In genomic region chr10:111381689-111382088, GRCm38 (mm10) we compare ENCODE assay signal across 7 mouse cellular contexts.
DNase-seq lines count a peak whose midpoint lies in the region; ATAC-seq and TF ChIP-seq lines count a peak whose summit lies in the region.

No protein-coding gene starts in this region.

- no peaks in the 10 kb centered on the region for H3K27me3 ChIP-seq in forebrain, embryonic 12.5 days
- no peaks in the 10 kb centered on the region for H3K27me3 ChIP-seq in hindbrain, postnatal 0 days (ENCODE audit: insufficient read depth, low read length)
- no peaks in the 10 kb centered on the region for H3K27me3 ChIP-seq in neural tube, embryonic 14.5 days (ENCODE audit: control insufficient read depth, insufficient read depth, low read length)

- WGBS in forebrain, embryonic 12.5 days: 70% methylated on average over 15 of the region's 15 CpGs
- 61% methylated on average over 15 of the region's 15 CpGs for WGBS in hindbrain, postnatal 0 days
- WGBS in neural tube, embryonic 14.5 days: 66% methylated on average over 15 of the region's 15 CpGs

- peak; percentile 67 for DNase-seq in retina, postnatal 1 day
- DNase-seq in retina, embryonic 14.5 days (ENCODE audit: low spot score): no peak
- peak; percentile 62 for DNase-seq in hindbrain, postnatal 0 days (ENCODE audit: low spot score)
- no peak for DNase-seq in kidney, postnatal 36 days

- no peak for TF ChIP-seq CTCF in hindbrain, postnatal 0 days (IDR thresholded peaks at IDR 0.05; ENCODE audit: low read depth)

- peak; percentile 67 for ATAC-seq in forebrain, embryonic 12.5 days (ENCODE audit: low FRiP score)
- peak; percentile 76 for ATAC-seq in hindbrain, postnatal 0 days
- ATAC-seq in neural tube, embryonic 14.5 days (ENCODE audit: low read depth): peak; percentile 44; the same call in 1 of the 2 replicates
- no peak for ATAC-seq in erythroblast, adult 5-6 weeks (replicated peaks; ENCODE audit: low FRiP score, poor library complexity, severe bottlenecking)

- no peak overlapping the region for H3K27ac ChIP-seq in forebrain, embryonic 12.5 days
- H3K27ac ChIP-seq in hindbrain, postnatal 0 days: no peak overlapping the region
- no peak overlapping the region for H3K27ac ChIP-seq in neural tube, embryonic 14.5 days (ENCODE audit: low read depth, low read length)

- no peaks in the 10 kb centered on the region for H3K36me3 ChIP-seq in forebrain, embryonic 12.5 days (replicated peaks)
- no peaks in the 10 kb centered on the region for H3K36me3 ChIP-seq in hindbrain, postnatal 0 days (ENCODE audit: insufficient read depth, low read length)
- H3K36me3 ChIP-seq in neural tube, embryonic 14.5 days (ENCODE audit: control insufficient read depth, insufficient read depth, low read length): no peaks in the 10 kb centered on the region

- peaks cover 23% of the 10 kb centered on the region for H3K4me1 ChIP-seq in forebrain, embryonic 12.5 days
- H3K4me1 ChIP-seq in hindbrain, postnatal 0 days (ENCODE audit: insufficient read depth, low read length): no peaks in the 10 kb centered on the region
- H3K4me1 ChIP-seq in neural tube, embryonic 14.5 days (ENCODE audit: control insufficient read depth, insufficient read depth, low read length): no peaks in the 10 kb centered on the region

- H3K9me3 ChIP-seq in forebrain, embryonic 12.5 days: no peaks in the 10 kb centered on the region
- H3K9me3 ChIP-seq in hindbrain, postnatal 0 days (ENCODE audit: low read length): no peaks in the 10 kb centered on the region
- H3K9me3 ChIP-seq in neural tube, embryonic 14.5 days (ENCODE audit: control insufficient read depth, low read length): no peaks in the 10 kb centered on the region

- H3K9ac ChIP-seq in forebrain, embryonic 12.5 days: no peak overlapping the region
- H3K9ac ChIP-seq in hindbrain, postnatal 0 days (replicated peaks; ENCODE audit: low read length): no peak overlapping the region
- H3K9ac ChIP-seq in neural tube, embryonic 14.5 days (replicated peaks; ENCODE audit: low read depth, low read length): no peak overlapping the region

- no peak overlapping the region for H3K4me3 ChIP-seq in forebrain, embryonic 12.5 days (replicated peaks)
- no peak overlapping the region for H3K4me3 ChIP-seq in hindbrain, postnatal 0 days (ENCODE audit: low read length)
- no peak overlapping the region for H3K4me3 ChIP-seq in neural tube, embryonic 14.5 days (ENCODE audit: low read depth, low read length)

- H3K4me2 ChIP-seq in forebrain, embryonic 12.5 days: 0 out of 2 replicates have a peak overlapping the region, but pooled peaks have one; percentile 2
- no peak overlapping the region for H3K4me2 ChIP-seq in hindbrain, postnatal 0 days (ENCODE audit: low read depth, low read length)
- H3K4me2 ChIP-seq in neural tube, embryonic 14.5 days (ENCODE audit: low read depth, low read length): no peak overlapping the region

Comparison
In these comparisons a context has a peak if more than half of its experiments do, and no peak if none do; other contexts are left out.
1. DNase-seq: peak in retina, postnatal 1 day (single experiment) and hindbrain, postnatal 0 days (single experiment); none in retina, embryonic 14.5 days (single experiment) and kidney, postnatal 36 days (0 of 2).